Mouse (Mus musculus): ENCODE measurements around the gene Rnd3.

DNA sequence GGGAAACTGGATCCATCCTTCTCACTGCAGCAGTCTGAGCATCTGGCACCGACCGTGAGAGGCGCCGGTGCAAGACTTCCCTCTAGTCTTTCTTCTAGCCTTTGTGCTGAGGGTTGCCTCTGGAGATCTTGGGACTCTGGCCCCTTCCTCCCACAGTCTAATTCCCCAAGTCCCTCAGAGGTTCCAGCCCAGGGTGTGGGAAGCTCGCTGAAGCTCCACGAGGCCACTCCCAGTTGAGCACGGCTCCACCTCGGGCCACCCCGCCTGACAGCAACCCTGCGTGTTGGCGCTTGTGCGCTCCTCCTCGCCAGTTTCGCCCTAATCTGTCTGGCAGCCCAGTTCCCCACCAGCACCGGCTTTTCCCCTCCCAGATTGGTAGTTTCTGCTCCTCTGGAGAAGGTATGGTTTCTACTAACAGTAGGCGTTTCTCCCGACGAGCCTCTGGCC is 2.0 kb downstream of the Rnd3 start:
- TF ChIP-seq CTCF (IDR thresholded peaks at IDR 0.05; ENCODE audit: control insufficient read depth, insufficient read depth, insufficient replicate concordance, low read depth, low read length) = no peak
- TF ChIP-seq POLR2A (IDR thresholded peaks at IDR 0.05; ENCODE audit: control insufficient read depth, low read depth, low read length) = no peak

Measured in testis, adult 2 months (tissue).